11 mouse cellular contexts compared by ENCODE assay signal in genomic region chr5:120815949-120816348, GRCm38 (mm10). TPM values are rescaled to one million over a fixed set of nuclear protein-coding genes. Genes with fewer than 3 reads are reported as not detected.
A peak's percentile ranks its signal among the peaks of the same experiment; 100 is the strongest.
DNase-seq lines count a peak whose midpoint lies in the region; ATAC-seq lines count a peak whose summit lies in the region.
"Had no signal": no experiment of that assay in that cellular context is flagged by ENCODE, and none has a peak within 500 bp of the region (broad histone marks: within the 10 kb centered on the region; RNA-seq: fewer than 3 reads in every experiment).

No protein-coding gene starts in this region.

- H3K9me3 ChIP-seq in hindbrain, embryonic 11.5 days (ENCODE audit: control insufficient read depth, low read length), result no peaks in the 10 kb centered on the region
- peaks cover 19% of the 10 kb centered on the region for H3K9me3 ChIP-seq in hindbrain, embryonic 10.5 days

- WGBS in hindbrain, embryonic 11.5 days, result 61% methylated on average over 3 of the region's 3 CpGs
- WGBS in hindbrain, embryonic 10.5 days, result 73% methylated on average over 3 of the region's 3 CpGs

- no peak overlapping the region for H3K27ac ChIP-seq in hindbrain, embryonic 11.5 days (ENCODE audit: low read depth, low read length)
- no peak overlapping the region for H3K27ac ChIP-seq in hindbrain, embryonic 10.5 days

- no peak overlapping the region for H3K4me2 ChIP-seq in hindbrain, embryonic 11.5 days (replicated peaks; ENCODE audit: low read depth, low read length)

- peak; percentile 19 for DNase-seq in hindbrain, embryonic 11.5 days (ENCODE audit: low spot score)
- no peak for DNase-seq in hindbrain, embryonic 10.5 days (ENCODE audit: low spot score)
- DNase-seq in ES-CJ7 (ENCODE audit: low read depth, low spot score), result peak; percentile 73
- peak; percentile 22 for DNase-seq in cerebellum, adult 8-10 months
- peak; percentile 57 for DNase-seq in thymus, postnatal 14 days
- DNase-seq in right cerebral cortex, adult 2 months (ENCODE audit: low spot score in 2 of 2), result no peak
- DNase-seq in layer of hippocampus, postnatal 36 days, result no peak

- no peak for ATAC-seq in hindbrain, embryonic 11.5 days (ENCODE audit: low FRiP score)
- 0 out of 2 replicates have a peak, but pooled peaks have one; percentile 41 for ATAC-seq in megakaryocyte, adult 5-6 weeks (ENCODE audit: poor library complexity, severe bottlenecking)

- H3K9ac ChIP-seq in hindbrain, embryonic 11.5 days (ENCODE audit: low read depth, low read length), result no peak overlapping the region

- H3K36me3 ChIP-seq in hindbrain, embryonic 11.5 days (ENCODE audit: control insufficient read depth, insufficient read depth, low read length), result no peaks in the 10 kb centered on the region
- H3K36me3 ChIP-seq in hindbrain, embryonic 10.5 days, result no peaks in the 10 kb centered on the region

- no peak overlapping the region for H3K4me3 ChIP-seq in hindbrain, embryonic 11.5 days (ENCODE audit: low read depth, low read length)
- H3K4me3 ChIP-seq in hindbrain, embryonic 10.5 days, result no peak overlapping the region

- H3K4me1 ChIP-seq in hindbrain, embryonic 11.5 days (replicated peaks; ENCODE audit: control insufficient read depth, insufficient read depth, low read length), result no peaks in the 10 kb centered on the region
- peaks cover 13% of the 10 kb centered on the region for H3K4me1 ChIP-seq in hindbrain, embryonic 10.5 days (replicated peaks)

- H3K27me3 ChIP-seq in hindbrain, embryonic 11.5 days (ENCODE audit: control insufficient read depth, insufficient read depth, low read length), result no peaks in the 10 kb centered on the region
- no peaks in the 10 kb centered on the region for H3K27me3 ChIP-seq in hindbrain, embryonic 10.5 days (ENCODE audit: insufficient read depth, poor library complexity, severe bottlenecking)

RNA-seq across cellular contexts. Expression of gene Oas1c, which starts 3.6 kb away (rescaled TPM):
- polyA plus RNA-seq in hindbrain, embryonic 11.5 days (2014; fragmentation: Nextera tagmentation; extraction: Ambion mirVana), result 0.26 and 0.45 TPM in 2 replicates
- polyA plus RNA-seq in hindbrain, embryonic 10.5 days (2016; fragmentation: Nextera tagmentation; extraction: Ambion mirVana), result 0.25 and 0.41 TPM in 2 replicates
- total RNA-seq in megakaryocyte, adult 5-6 weeks (2015), result 2.2 and 2.8 TPM in 2 replicates
- 0.44 and 1.1 TPM in 2 replicates for total RNA-seq in megakaryocyte, adult 5-6 weeks (2017)
- under 1 TPM in 1 of 2 experiments, not detected in 1; 0.27 TPM for total RNA-seq in layer of hippocampus, postnatal 36 days (2021)

RNA-seq across cellular contexts. Expression of gene Oas1e, which starts 20.6 kb away (rescaled TPM):
- polyA plus RNA-seq in hindbrain, embryonic 11.5 days (2014; fragmentation: Nextera tagmentation; extraction: Ambion mirVana), result 0.13 and 0.29 TPM in 2 replicates
- polyA plus RNA-seq in hindbrain, embryonic 10.5 days (2016; fragmentation: Nextera tagmentation; extraction: Ambion mirVana), result not detected in 2 replicates
- total RNA-seq in megakaryocyte, adult 5-6 weeks (2015), result 0.39 TPM in 1 of 2 replicates, not detected in the other
- total RNA-seq in megakaryocyte, adult 5-6 weeks (2017), result not detected in 2 replicates
- total RNA-seq in layer of hippocampus, postnatal 36 days (2021), result not detected
- polyA plus RNA-seq: limb, embryonic 14.5 days; stomach, embryonic 16.5 days had no signal

RNA-seq across cellular contexts. Expression of gene Oas1f, which starts 31.2 kb away (rescaled TPM):
- polyA plus RNA-seq in hindbrain, embryonic 11.5 days (2014; fragmentation: Nextera tagmentation; extraction: Ambion mirVana), result not detected in 2 replicates
- not detected in 2 replicates for polyA plus RNA-seq in hindbrain, embryonic 10.5 days (2016; fragmentation: Nextera tagmentation; extraction: Ambion mirVana)
- not detected in 2 replicates for total RNA-seq in megakaryocyte, adult 5-6 weeks (2015)
- not detected in 2 replicates for total RNA-seq in megakaryocyte, adult 5-6 weeks (2017)
- not detected for total RNA-seq in layer of hippocampus, postnatal 36 days (2021)
- polyA plus RNA-seq: limb, embryonic 14.5 days; stomach, embryonic 16.5 days had no signal

RNA-seq across cellular contexts. Expression of gene Oas3, which starts 38.5 kb away (rescaled TPM):
- polyA plus RNA-seq in hindbrain, embryonic 11.5 days (2014; fragmentation: Nextera tagmentation; extraction: Ambion mirVana), result 0.15 and 0.21 TPM in 2 replicates
- polyA plus RNA-seq in hindbrain, embryonic 10.5 days (2016; fragmentation: Nextera tagmentation; extraction: Ambion mirVana), result 0.16 TPM in 2 replicates
- total RNA-seq in megakaryocyte, adult 5-6 weeks (2015), result 20.8 and 22.8 TPM in 2 replicates
- 11.1 and 11.7 TPM in 2 replicates for total RNA-seq in megakaryocyte, adult 5-6 weeks (2017)
- total RNA-seq in layer of hippocampus, postnatal 36 days (2021), result not detected

RNA-seq across cellular contexts. Expression of gene Oas1h, which starts 45.3 kb away (rescaled TPM):
- not detected in 2 replicates for polyA plus RNA-seq in hindbrain, embryonic 11.5 days (2014; fragmentation: Nextera tagmentation; extraction: Ambion mirVana)
- polyA plus RNA-seq in hindbrain, embryonic 10.5 days (2016; fragmentation: Nextera tagmentation; extraction: Ambion mirVana), result 0.09 TPM in 1 of 2 replicates, not detected in the other
- not detected in 2 replicates for total RNA-seq in megakaryocyte, adult 5-6 weeks (2015)
- not detected in 2 replicates for total RNA-seq in megakaryocyte, adult 5-6 weeks (2017)
- not detected for total RNA-seq in layer of hippocampus, postnatal 36 days (2021)
- polyA plus RNA-seq: embryonic facial prominence, embryonic 14.5 days; limb, embryonic 14.5 days; stomach, embryonic 16.5 days had no signal

Comparison
In these comparisons a context has a peak if more than half of its experiments do, and no peak if none do; other contexts are left out.
1. DNase-seq: peak in hindbrain, embryonic 11.5 days (single experiment), ES-CJ7 (single experiment), cerebellum, adult 8-10 months (single experiment) and thymus, postnatal 14 days (single experiment); none in hindbrain, embryonic 10.5 days (single experiment), right cerebral cortex, adult 2 months (0 of 2) and layer of hippocampus, postnatal 36 days (0 of 2).